Mouse (Mus musculus) CD4-positive, CD25-positive, alpha-beta regulatory T cell, adult 9 weeks (primary cell): ENCODE data around the gene Sympk. TPM values are rescaled to one million over a fixed set of nuclear protein-coding genes. Genes with fewer than 3 reads are reported as not detected.

Experiments
- polyA plus RNA-seq: library from polyadenylated mRNA; unstranded; fragments of 100-300 nt; shearing (Covaris generic); gene quantifications from one replicate; pipeline ENCODE4 v1.2.1, GENCODE M21; 2017

The Sympk gene
- 19.0 TPM for polyA plus RNA-seq

DNA sequence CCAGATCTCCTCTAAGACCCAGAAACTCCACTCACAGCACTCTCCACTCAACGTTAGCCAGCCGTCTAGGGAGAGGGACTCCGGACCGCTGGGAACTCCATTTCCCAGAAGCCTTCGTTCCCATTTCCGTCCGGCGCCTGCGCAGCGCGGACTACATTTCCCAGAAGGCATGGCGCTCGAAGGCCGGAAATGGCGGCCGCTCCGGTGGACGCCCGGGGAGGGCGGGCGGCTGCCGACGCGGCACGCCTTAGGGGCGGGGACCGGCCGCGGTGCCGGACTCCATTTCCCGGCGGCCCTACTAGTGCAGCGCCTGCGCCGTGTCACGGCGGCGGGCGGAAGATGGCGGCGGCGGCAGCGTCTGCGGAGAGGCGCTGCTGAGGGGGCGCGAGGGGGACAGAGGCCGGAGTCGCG, at the start of gene Sympk:
Sympk (plus strand) TSS at position 282 of the 411 bp plus-strand sequence.

DNA sequence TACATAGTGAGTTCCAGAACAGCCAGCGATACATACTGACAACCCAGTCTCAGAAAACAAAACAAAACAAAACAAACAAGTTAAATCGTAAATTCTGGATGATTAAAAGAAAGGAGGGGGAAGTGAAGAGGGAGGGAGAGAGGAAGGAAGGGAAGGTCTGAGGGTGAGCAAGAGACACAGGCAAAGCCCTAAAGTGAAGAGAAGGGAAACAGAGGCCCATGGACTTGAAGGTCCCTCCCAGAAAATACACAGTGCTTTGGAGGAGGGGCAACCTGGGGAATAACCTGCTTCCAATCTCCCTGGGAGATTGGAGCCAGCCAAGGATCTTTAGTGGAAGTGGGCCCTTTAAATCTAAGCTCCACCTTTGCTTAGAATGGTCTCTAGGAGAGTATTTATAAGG, 37.1 kb upstream of the Sympk start, which contains the start of gene Nanos2:
Nanos2 (plus strand) TSS at position 301 of the 400 bp plus-strand sequence.

DNA sequence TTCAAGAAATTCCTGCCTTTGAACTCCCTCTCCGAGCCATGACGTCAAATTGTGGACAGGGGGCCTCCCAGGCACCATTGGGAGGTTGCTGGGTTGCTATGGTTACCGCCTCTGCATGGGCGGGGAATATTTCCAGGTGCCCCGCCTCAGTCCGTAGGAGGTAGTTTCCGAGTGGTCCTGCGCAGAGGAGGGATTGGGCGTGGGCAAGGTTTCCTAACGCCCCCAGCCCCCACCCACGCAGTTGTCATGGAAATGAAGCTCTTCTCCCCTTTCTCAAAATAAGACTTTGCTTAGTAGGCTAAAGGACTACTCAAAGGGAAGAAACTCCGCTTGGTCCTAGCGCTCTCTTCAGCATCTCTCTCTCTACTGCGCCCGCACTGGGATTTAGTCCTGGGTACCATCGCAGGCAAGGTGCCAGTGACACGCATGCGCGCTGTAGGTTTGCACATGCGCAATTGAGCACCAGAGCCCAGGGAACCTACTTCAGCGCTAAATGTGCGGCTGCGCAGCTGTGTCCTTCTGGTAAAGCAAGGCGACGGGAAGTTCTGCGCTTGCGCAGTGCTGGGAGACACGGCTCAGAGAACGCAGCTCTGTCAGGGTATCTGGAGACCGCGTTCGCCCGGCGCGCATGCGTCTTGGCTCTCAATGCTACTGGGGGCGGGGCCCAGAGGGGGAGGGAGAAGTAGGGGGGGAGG, 33.4 kb upstream of the Sympk start, which contains the start of gene Mypop:
Mypop (plus strand) TSS at position 645 of the 695 bp plus-strand sequence.

GRCm38 (mm10) chr7:19003902-19004630, 20.1 kb upstream of the Sympk start, which contains the start of gene Irf2bp1:
TSS of gene Irf2bp1 (plus strand) at chr7:19004044.

GRCm38 (mm10) chr7:19023357-19023814, 791 bp upstream of the Sympk start, which contains the start of gene Foxa3:
TSS of gene Foxa3 (minus strand) at chr7:19023538.

DNA sequence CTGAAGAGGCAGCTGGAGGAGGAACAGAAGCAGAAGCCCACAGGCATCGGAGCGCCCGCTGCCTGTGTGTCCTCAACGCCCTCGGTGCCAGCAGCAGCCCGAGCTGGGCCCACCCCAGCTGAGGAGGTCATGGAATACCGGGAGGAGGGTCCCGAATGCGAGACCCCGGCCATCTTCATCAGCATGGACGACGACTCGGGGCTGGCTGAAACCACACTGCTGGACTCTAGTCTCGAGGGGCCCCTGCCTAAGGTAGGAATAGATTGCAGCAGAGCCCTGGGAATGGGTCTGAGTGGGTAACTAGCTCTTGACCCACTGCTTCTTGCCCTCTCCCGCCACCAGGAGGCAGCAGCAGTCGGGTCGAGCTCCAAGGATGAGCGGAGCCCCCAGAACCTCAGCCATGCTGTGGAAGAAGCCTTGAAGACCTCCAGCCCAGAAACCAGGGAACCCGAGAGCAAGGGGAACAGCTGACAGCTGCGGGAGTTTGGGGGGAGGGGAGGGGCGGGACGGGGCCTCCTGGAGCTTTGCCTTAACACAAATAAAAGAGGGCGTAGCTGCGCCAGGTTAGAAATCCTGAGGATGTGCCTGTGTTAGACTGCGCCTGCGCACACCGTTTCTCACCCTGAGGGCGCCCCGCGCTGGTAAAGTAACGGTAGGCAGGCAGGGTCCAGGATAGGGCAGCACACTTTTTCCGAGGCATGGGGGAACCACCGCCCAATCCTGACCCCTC, 30.0 kb downstream of the Sympk start, which contains the start of gene Rsph6a:
Rsph6a (plus strand) TSS at position 644 of the 730 bp plus-strand sequence.

GRCm38 (mm10) chr7:19075723-19076585, 51.8 kb downstream of the Sympk start, which contains the start of gene Dmwd:
TSS of gene Dmwd (plus strand) at chr7:19076227.

GRCm38 (mm10) chr7:19083701-19084100, 59.5 kb downstream of the Sympk start, which contains the start of gene Dmpk:
TSS of gene Dmpk (plus strand) at chr7:19083849.

GRCm38 (mm10) chr7:19094471-19094825, 70.3 kb downstream of the Sympk start, which contains the start of gene Six5:
TSS of gene Six5 (plus strand) at chr7:19094594.

Other genes starting within 250 kb of the Sympk start
- gene Psg19, start 225.9 kb upstream of the Sympk start, polyA plus RNA-seq: not detected
- not detected for gene Psg17, start 202.8 kb upstream of the Sympk start, polyA plus RNA-seq
- not detected for gene Mill2, start 184.4 kb upstream of the Sympk start, polyA plus RNA-seq
- 189 TPM for gene Pglyrp1, start 153.0 kb upstream of the Sympk start, polyA plus RNA-seq
- 20.1 TPM for gene Ccdc61, start 114.0 kb upstream of the Sympk start, polyA plus RNA-seq
- 0.06 TPM for gene Nova2, start 98.5 kb upstream of the Sympk start, polyA plus RNA-seq
- not detected for gene Nanos2, start 37.0 kb upstream of the Sympk start, polyA plus RNA-seq
- gene Mypop, start 33.1 kb upstream of the Sympk start, polyA plus RNA-seq: 3.5 TPM
- gene Irf2bp1, start 20.3 kb upstream of the Sympk start, polyA plus RNA-seq: 3.1 TPM
- not detected for gene Foxa3, start 839 bp upstream of the Sympk start, polyA plus RNA-seq
- not detected for gene Rsph6a, start 30.3 kb downstream of the Sympk start, polyA plus RNA-seq
- gene Dmwd, start 51.9 kb downstream of the Sympk start, polyA plus RNA-seq: not detected
- 0.42 TPM for gene Dmpk, start 59.5 kb downstream of the Sympk start, polyA plus RNA-seq
- 0.15 TPM for gene Six5, start 70.2 kb downstream of the Sympk start, polyA plus RNA-seq
- gene Gm4969, start 94.0 kb downstream of the Sympk start, polyA plus RNA-seq: not detected
- gene Fbxo46, start 95.5 kb downstream of the Sympk start, polyA plus RNA-seq: 28.3 TPM
- 17.4 TPM for gene Qpctl, start 124.9 kb downstream of the Sympk start, polyA plus RNA-seq
- 54.7 TPM for gene Snrpd2, start 125.3 kb downstream of the Sympk start, polyA plus RNA-seq
- not detected for gene Gipr, start 141.8 kb downstream of the Sympk start, polyA plus RNA-seq
- 33.3 TPM for gene Eml2, start 152.0 kb downstream of the Sympk start, polyA plus RNA-seq
- 0.31 TPM for gene Gpr4, start 188.2 kb downstream of the Sympk start, polyA plus RNA-seq
- 25.6 TPM for gene Opa3, start 204.0 kb downstream of the Sympk start, polyA plus RNA-seq
- gene Vasp, start 247.4 kb downstream of the Sympk start, polyA plus RNA-seq: 301 TPM